Mouse (Mus musculus) forebrain, embryonic 14.5 days (tissue): ENCODE measurements around the gene Zfp72. TPM values are rescaled to one million over a fixed set of nuclear protein-coding genes. Genes with fewer than 3 reads are reported as not detected.

Experiments used
- ATAC-seq: fragments of 200-750 bp; cut with Nextera tagmentation; 2 replicates; pipeline ENCODE4 v1.8.0; 2017; ENCODE audit warnings: mild to moderate bottlenecking, moderate library complexity
- DNase-seq: peaks from one replicate; pipeline ENCODE4 v3.0.0-alpha.2; 2015; ENCODE audit warnings: low spot score
- H3K27ac ChIP-seq: fragments of 300-500 bp; sonication (generic); 2 replicates; pipeline ENCODE4 v1.5.1; 2014; ENCODE audit warnings: low read depth, mild to moderate bottlenecking, control low read depth, low read length, moderate library complexity
- H3K27me3 ChIP-seq: fragments of 300-500 bp; sonication (generic); replicated peaks from 2 replicates; pipeline ENCODE4 v1.6.1; 2014; ENCODE audit warnings: low read length, control low read depth, mixed read lengths; ENCODE audit not compliant: control insufficient read depth, insufficient read depth
- H3K36me3 ChIP-seq: fragments of 300-500 bp; sonication (generic); 2 replicates; pipeline ENCODE4 v1.6.1; 2014; ENCODE audit warnings: low read length, control low read depth; ENCODE audit not compliant: control insufficient read depth, insufficient read depth
- H3K4me1 ChIP-seq: fragments of 300-500 bp; sonication (generic); 2 replicates; pipeline ENCODE4 v1.6.1; 2014; ENCODE audit warnings: antibody characterized with exemption, low read length, control low read depth; ENCODE audit not compliant: control insufficient read depth, insufficient read depth
- H3K4me2 ChIP-seq: fragments of 300-500 bp; sonication (generic); 2 replicates; pipeline ENCODE4 v1.6.1; 2014; ENCODE audit warnings: mild to moderate bottlenecking, control low read depth, low read length
- H3K4me3 ChIP-seq: fragments of 300-500 bp; sonication (generic); 2 replicates; pipeline ENCODE4 v1.5.1; 2014; ENCODE audit warnings: low read depth, low read length, control low read depth
- H3K9ac ChIP-seq: fragments of 300-500 bp; sonication (generic); 2 replicates; pipeline ENCODE4 v1.6.1; 2014; ENCODE audit warnings: mild to moderate bottlenecking, low read length, control low read depth, moderate library complexity
- H3K9me3 ChIP-seq: fragments of 300-500 bp; sonication (generic); replicated peaks from 2 replicates; pipeline ENCODE4 v1.6.1; 2016; ENCODE audit warnings: low read length, control low read depth, mixed read lengths; ENCODE audit not compliant: control insufficient read depth
- WGBS: fragments of 180-500 bp; shearing (Covaris S2); extraction: QIAGEN DNeasy Blood & Tissue Kit; methylation state at CpG from one replicate; pipeline ENCODE4 v1.1.7; 2014; 5-methylcytosine and 5-hydroxymethylcytosine counted together
- polyA plus RNA-seq: library from polyadenylated mRNA; unstranded; fragments of >200 nt; fragmentation: Nextera tagmentation; extraction: Ambion mirVana; gene quantifications from 2 replicates; pipeline ENCODE4 v1.2.1, GENCODE M21; 2014

Gene Zfp72
- polyA plus RNA-seq, result 7.0 and 8.3 TPM in 2 replicates

DNA sequence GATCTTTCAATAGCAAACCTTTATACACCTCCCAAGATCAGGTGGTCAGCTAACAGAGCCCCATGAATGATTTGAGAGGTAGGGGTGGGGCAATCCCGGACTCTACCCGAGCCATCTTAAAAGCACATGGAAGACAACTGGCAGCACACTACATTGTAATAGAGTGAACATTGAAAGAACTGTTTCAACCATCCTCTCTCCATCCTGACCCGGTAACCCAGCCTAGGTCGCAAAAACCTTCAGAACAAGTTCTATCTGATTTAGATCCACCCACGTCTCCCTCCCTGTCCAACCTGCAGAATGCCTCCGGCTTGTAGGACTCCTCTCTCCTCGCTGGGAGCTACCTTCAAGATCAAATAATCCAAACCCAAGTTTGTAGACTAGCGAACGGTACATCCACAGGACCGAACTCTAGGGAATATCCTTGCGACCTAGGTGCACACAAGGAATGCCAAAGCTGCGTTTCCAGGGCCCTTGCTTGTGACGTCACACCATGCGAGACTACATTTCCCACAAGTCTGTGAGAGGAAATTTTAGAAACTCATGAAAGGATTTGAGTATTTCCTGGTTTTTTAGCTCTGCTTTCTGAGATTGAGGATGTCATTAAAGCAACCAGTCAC is at the start of gene Zfp72:
Gene Zfp72, minus strand, starts transcription at position 466 of the 620 bp plus-strand sequence.
- DNase-seq (peak; percentile 91), ATAC-seq (peak; percentile 96)
- peak within 1 kb of the TSS; percentile 59 for H3K4me3 ChIP-seq
- no peak within 1 kb of the TSS for H3K27ac ChIP-seq
- H3K9ac ChIP-seq, result peak within 1 kb of the TSS; percentile 70
- H3K27me3 ChIP-seq, result no peaks in the 10 kb centered on the region
- peak within 1 kb of the TSS; percentile 56 for H3K4me2 ChIP-seq
- H3K9me3 ChIP-seq, result no peaks in the 10 kb centered on the region
- H3K4me1 ChIP-seq, result peaks cover 3% of the 10 kb centered on the region; the same call in 1 of the 2 replicates
- no peaks in the 10 kb centered on the region for H3K36me3 ChIP-seq
- WGBS, result 2% methylated on average over 14 of the region's 14 CpGs

DNA sequence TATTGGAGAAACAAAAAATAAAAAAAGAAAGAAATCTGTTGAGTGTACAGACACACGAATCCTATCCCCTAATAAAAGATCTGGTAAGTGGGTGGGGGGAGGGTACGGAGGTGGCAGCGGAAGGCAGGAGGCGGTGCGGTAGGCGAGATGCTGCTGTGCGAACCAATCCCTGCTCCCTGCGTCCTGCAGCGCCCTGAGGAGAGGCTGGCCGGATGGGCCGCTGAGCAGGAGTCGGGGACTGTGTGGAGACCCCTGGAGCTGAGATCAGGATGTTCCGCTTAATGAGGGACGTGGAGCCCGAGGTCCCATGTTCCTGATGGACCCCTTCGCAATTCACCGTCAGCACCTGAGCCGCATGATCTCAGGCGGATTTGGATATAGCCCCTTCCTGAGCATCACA is 49.3 kb upstream of the Zfp72 start:
- no peak for ATAC-seq
- H3K4me3 ChIP-seq, result no peak overlapping the region
- 33% methylated on average over 18 of the region's 19 CpGs for WGBS
- no peak overlapping the region for H3K4me2 ChIP-seq
- peaks cover 19% of the 10 kb centered on the region for H3K9me3 ChIP-seq
- no peak for DNase-seq
- no peaks in the 10 kb centered on the region for H3K27me3 ChIP-seq
- no peak overlapping the region for H3K27ac ChIP-seq
- H3K9ac ChIP-seq, result no peak overlapping the region
- no peaks in the 10 kb centered on the region for H3K4me1 ChIP-seq
- no peaks in the 10 kb centered on the region for H3K36me3 ChIP-seq

DNA sequence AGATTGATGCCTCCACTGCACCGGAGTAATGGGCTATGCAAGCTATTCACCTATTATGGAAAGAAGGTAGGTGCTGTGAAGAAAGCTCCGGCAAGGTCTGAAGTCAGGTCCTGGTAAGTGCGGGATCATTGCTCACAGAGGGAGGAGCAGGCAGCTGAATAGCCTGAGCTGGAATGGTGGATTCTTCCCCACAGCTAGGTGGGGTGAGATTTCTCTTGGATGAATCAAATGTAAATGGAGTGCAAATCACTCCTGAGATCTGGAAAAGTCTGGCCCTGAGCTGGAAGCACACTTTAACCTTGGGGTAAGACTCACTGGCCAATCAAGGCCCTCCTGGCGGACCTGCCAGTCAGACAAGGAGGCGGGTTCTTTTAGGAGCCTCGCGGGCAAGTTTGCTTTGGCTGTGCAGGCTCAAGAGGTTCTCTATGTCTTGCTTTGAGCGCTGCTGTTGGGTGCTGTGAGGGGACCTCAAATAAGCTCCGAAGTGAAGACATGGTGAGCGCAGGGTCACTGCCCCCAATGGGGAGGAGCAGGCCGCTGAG is 8.7 kb upstream of the Zfp72 start, which contains the start of gene Ftl1-ps1:
Gene Ftl1-ps1, plus strand, starts transcription at position 397 of the 542 bp plus-strand sequence.
- Histone ChIP-seq H3K4me3 (no peak within 1 kb of the TSS), H3K9ac (no peak within 1 kb of the TSS), H3K36me3 (no peaks in the 10 kb centered on the region), H3K4me2 (no peak within 1 kb of the TSS), H3K4me1 (no peaks in the 10 kb centered on the region), H3K27ac (no peak within 1 kb of the TSS), H3K27me3 (no peaks in the 10 kb centered on the region), H3K9me3 (no peaks in the 10 kb centered on the region)
- 16% methylated on average over 11 of the region's 11 CpGs for WGBS
- ATAC-seq (no peak), DNase-seq (no peak)

DNA sequence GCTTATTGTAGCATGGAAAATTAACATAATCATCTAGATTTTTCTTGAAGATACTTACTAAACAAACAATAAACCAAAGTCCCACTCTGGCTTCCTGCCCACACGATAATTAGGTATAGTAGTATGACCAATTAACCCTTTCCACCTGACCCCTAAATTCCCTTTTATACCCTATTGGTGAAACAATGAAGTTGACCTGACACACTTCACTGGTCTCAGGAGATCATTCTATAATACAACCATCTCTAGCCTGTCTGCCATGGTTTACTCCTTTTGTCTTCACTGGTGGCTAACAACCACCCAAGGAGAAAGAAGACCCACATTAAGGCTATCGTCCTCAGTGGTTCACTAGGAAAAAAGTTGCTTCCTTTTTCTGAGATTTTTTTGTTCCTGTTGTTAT is 520 bp upstream of the Zfp72 start:
- DNase-seq (no peak), ATAC-seq (peak; percentile 37)
- Histone ChIP-seq H3K4me2 (no peak overlapping the region), H3K36me3 (no peaks in the 10 kb centered on the region), H3K27ac (no peak overlapping the region), H3K9ac (no peak overlapping the region), H3K4me1 (peaks cover 3% of the 10 kb centered on the region; the same call in 1 of the 2 replicates), H3K27me3 (no peaks in the 10 kb centered on the region), H3K9me3 (no peaks in the 10 kb centered on the region), H3K4me3 (no peak overlapping the region)
- 73% methylated on average over 2 of the region's 2 CpGs for WGBS

DNA sequence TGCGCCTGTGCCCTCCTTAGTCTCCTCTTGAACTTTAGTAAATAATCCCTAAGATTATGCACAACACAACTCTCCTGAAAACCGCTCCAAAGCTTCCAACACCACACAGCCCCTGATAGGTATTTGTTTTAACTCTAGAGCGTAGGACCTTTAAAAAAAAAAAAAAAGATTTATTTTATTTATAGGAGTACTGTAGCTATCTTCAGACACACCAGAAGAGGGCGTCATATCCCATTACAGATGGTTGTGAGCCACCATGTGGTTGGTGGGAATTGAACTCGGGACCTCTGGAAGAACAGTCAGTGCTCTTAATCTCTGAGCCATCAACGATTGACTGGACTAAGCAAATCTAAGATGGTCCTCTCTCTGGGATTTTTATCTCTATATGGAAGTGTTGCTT is 906 bp downstream of the Zfp72 start:
- Histone ChIP-seq H3K4me2 (peak overlapping the region; percentile 56), H3K9me3 (no peaks in the 10 kb centered on the region), H3K36me3 (no peaks in the 10 kb centered on the region), H3K27me3 (no peaks in the 10 kb centered on the region), H3K27ac (no peak overlapping the region), H3K4me1 (peaks cover 3% of the 10 kb centered on the region; the same call in 1 of the 2 replicates), H3K4me3 (peak overlapping the region; percentile 59; the same call in 1 of the 2 replicates), H3K9ac (no peak overlapping the region)
- WGBS, result 75% methylated on average over 6 of the region's 6 CpGs
- DNase-seq (no peak), ATAC-seq (peak; percentile 6; the same call in 1 of the 2 replicates)

DNA sequence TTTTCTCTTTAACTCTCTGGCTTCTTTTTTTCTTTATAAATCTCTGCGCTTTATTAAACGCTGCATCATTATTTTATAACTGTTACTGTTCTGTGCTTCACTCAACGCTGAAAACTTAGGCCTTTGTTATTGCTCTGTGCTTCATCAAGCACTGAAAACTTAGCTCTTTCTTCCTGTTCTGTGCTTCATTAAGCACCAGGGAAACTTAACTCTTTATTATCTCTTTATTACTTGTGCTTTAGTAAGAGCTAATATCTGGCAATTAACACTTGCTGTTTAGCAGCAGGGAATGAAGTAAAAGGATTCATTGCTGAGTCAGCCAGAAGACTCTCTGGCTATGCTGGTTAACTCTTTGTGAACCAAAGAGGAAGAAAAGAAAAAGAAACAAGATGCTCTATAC is 8.3 kb downstream of the Zfp72 start:
- H3K4me1 ChIP-seq, result no peaks in the 10 kb centered on the region
- peak; percentile 57; the same call in 1 of the 2 replicates for ATAC-seq
- 5% methylated on average over 3 of the region's 3 CpGs for WGBS
- no peak overlapping the region for H3K4me2 ChIP-seq
- peak; percentile 62 for DNase-seq
- H3K27ac ChIP-seq, result no peak overlapping the region
- no peaks in the 10 kb centered on the region for H3K9me3 ChIP-seq
- H3K36me3 ChIP-seq, result no peaks in the 10 kb centered on the region
- H3K27me3 ChIP-seq, result no peaks in the 10 kb centered on the region
- no peak overlapping the region for H3K4me3 ChIP-seq
- no peak overlapping the region for H3K9ac ChIP-seq

DNA sequence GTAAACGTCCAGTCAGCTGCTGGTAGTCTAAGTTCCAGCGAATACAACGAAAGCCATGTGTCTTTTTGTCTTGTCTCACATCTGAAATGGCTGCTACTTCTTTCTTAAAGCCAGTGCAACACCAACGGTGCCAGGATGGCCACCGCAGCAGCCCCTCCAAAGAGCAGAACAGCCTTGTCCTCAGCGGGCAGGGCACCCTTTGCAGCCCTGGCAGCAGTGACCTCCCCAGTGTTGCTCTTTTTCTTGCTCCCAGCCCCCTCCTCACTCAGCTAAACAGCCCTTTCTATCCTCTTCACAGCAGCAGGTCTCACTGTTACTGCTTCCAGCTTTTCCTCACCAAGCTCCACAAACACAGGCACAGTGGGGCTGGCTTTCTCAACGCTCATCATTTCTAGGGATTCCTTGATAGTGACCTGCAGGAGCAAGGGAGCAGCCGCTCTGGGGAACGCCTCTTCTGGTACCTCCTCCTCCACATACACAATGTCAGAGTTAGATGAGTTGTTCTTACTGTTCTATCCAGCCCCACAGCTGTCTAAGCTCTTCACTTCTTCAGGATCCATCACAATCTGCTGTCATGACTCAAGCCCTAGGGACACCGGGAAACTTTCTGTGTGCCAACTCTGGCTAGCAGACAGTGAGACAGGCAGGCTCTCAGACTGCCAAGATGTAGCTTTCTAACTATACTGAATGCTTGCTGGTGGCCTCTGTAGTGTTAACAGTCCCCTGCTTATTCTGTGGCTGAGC is 8.9 kb downstream of the Zfp72 start:
- Histone ChIP-seq H3K9me3 (no peaks in the 10 kb centered on the region), H3K4me3 (no peak overlapping the region), H3K4me2 (no peak overlapping the region), H3K27ac (no peak overlapping the region), H3K27me3 (no peaks in the 10 kb centered on the region), H3K9ac (no peak overlapping the region), H3K36me3 (no peaks in the 10 kb centered on the region), H3K4me1 (no peaks in the 10 kb centered on the region)
- ATAC-seq, result peak; percentile 55; the same call in 1 of the 2 replicates
- peak; percentile 40 for DNase-seq
- WGBS, result 58% methylated on average over 10 of the region's 10 CpGs

DNA sequence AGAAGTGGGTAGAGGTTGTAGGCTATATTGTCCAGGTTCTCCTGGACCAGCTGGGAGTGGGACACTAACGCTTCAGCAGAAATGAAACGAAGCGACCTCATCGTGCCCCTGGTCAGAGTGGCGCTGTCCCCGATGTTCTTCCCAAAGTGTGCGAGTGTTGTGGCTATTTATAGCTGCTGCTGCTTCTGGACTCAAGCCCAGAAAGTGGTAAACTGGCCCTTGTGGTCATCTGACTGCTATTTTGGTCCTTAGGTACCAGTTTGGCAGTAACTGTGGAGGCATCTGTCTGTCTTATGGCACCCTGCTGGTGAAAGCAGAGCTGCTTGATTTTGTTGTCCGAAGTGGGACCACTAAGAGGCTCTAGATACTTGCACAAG is 26.8 kb downstream of the Zfp72 start, which contains the start of gene Lrrc14b:
Gene Lrrc14b, minus strand, starts transcription at position 147 of the 377 bp plus-strand sequence.
- DNase-seq, result no peak
- WGBS, result 86% methylated on average over 8 of the region's 8 CpGs
- H3K36me3 ChIP-seq, result peaks cover 24% of the 10 kb centered on the region
- no peaks in the 10 kb centered on the region for H3K4me1 ChIP-seq
- H3K4me3 ChIP-seq, result no peak within 1 kb of the TSS
- H3K27ac ChIP-seq, result no peak within 1 kb of the TSS
- no peak for ATAC-seq
- no peaks in the 10 kb centered on the region for H3K27me3 ChIP-seq
- H3K4me2 ChIP-seq, result no peak within 1 kb of the TSS
- H3K9ac ChIP-seq, result no peak within 1 kb of the TSS
- no peaks in the 10 kb centered on the region for H3K9me3 ChIP-seq
